Mouse (Mus musculus): ENCODE measurements around the gene Arhgap45. TPM values are rescaled to one million over a fixed set of nuclear protein-coding genes. Genes with fewer than 3 reads are reported as not detected.

The Arhgap45 gene
- 34.2 and 41.9 TPM in 2 replicates for polyA plus RNA-seq (2015; fragmentation: Nextera tagmentation; extraction: Ambion mirVana)

DNA sequence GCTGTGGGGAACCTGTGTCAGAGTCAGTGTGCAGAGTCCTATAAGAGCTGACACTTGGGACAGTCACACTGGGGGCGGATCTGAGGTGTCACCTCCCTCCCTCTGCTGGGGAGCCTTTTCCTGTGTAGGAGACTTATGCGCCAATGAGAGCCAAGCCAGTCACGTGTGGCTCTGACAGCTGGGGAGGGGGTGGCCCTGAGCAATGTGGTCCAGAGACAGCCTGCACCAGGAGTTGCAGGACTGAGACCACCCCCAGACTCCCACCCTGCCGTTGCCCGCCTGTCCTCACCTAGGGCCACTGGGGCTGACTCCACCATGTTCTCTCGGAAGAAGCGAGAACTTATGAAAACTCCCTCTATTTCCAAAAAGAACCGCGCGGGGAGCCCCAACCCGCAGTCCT, at the start of gene Arhgap45:
TSS of gene Arhgap45 (plus strand) at position 143 of the 400 bp plus-strand sequence.

DNA sequence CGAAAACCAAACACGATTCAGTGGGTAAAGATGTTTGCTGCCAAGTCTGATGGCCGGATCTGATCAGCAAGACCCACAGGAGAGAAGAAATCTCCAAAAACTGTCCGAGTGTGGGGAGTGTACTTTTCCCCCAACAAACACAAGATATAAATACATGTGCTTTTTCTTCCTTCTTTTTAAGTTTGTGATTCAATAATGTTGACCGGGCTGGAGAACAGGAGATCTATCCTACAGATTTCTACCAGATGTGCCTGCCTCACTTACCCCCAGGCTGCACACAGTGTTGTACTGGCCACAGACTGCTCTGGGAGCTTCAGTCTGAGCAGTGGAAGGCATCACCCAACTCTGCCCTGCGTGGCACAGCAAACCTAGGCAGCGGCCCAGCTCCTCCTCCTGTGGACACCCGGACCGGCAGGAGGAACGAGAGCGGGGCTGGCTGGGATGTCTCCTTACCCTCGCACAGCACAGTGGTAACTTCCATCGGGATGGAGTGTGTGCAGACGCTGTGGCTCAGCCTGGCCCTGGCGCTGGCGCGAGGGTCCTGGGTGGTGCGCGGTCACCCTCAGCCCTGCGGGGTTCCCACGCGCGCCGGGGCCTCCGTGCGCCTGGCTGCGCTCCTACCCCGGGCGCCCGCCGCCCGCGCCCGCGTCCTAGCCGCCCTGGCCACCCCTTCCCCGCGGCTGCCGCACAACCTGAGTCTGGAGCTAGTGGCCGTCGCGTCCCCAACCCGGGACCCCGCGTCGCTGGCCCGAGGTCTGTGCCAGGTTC, 45.9 kb upstream of the Arhgap45 start, which contains the start of gene Grin3b:
TSS of gene Grin3b (plus strand) at position 301 of the 768 bp plus-strand sequence.

DNA sequence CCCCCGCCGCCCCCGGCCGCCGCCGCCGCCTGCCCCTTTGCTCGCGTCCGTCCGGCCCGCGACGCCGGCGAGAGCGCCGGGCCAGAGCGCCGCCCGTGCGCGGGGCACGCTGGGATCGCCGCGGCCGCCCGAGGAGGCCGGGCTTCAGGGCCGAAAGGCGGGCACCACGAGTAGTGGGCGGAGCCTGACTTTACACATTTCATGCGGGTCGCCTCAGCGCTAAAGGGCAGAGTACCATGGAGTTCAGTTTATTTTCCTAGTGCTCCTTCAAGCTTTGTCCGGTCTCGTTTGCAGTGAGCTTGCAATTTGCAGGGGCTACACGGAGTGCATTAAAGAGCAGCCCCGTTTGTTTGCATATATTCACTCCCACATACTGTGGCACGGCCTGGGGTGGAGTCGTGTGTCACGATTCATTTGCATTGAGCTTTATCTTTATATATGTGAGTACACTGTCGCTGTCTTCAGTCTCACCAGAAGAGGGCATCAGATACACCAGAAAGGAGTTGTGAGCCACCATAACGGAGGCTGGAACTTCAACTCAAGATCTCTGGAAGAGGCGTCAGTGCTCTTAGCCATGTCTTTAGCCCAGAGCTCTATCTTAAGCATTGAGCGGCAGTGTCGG, 32.1 kb upstream of the Arhgap45 start, which contains the start of gene Tmem259:
TSS of gene Tmem259 (minus strand) at position 136 of the 622 bp plus-strand sequence.

DNA sequence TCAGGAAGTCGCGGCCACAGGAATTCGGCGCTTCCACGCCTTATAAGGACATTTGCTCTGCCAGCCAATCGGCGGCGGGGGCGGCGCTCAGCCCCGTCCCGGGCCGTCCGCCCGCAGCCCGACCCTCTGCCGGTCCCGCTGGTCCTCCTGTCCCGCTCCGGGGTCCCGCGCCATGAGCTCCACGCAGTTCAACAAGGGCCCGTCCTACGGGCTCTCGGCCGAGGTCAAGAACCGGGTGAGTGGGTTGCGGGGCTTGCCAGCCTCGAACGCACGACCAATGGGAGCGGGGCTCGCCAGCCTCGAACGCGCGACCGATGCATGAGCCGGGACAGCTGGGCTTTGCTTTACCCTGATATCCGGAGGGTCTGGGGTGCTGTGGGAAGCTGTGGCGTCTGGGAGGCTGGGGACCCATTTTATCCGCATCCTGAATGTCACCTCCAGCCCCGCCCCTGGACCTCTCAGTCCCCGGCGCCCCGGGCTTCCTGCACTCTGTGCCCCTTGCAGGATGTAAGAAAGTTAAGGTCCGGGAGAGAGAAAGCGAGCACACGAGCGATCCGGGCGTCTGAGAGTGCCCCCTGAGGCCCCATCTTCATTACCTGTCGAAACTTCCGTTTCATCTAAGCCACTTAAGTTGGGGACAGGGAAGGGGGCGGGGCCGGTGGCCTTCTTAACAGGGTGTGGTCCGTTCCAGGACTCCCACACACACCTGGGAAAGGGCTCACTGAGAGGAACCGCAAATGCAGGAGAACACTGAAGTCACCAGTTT, 27.8 kb upstream of the Arhgap45 start, which contains the start of gene Cnn2:
TSS of gene Cnn2 (plus strand) at position 79 of the 766 bp plus-strand sequence.

DNA sequence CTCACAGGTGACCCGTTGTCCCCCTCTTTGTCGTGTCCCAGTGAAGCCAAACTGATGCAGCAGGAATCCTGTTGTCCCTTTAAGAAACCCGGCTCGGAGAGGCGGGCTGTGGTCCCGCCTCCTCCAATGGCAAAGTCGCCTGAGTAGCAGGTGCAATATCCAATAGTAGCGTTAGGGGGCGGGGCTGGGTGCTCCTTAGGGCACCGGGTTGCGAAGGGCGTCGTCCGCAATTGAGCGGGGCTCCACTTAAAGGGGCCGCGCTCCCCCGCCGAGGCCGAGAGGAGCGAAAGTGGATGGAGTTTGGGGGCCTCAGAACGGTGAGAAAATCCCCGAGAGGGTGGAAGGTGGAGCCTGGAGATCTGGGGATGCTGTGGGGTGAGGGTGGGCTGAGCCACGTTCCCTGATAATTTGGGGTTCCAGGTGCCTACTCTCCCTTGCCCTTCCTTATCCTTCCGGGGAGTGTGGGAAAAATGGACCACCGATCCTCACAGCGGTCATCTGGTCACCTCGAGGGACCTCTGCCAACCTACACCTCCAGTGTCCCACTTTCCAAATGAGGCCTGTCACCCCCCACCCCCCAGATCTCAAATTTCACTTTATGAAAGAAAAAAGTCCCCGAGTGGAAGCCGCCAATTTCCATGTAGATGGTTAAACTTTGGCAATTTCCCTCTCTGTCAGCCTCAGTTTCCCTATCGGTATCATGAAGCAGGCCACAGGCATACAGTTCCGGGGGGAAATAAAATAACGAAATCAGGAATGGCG, 20.0 kb upstream of the Arhgap45 start, which contains the start of gene Abca7:
TSS of gene Abca7 (plus strand) at position 223 of the 762 bp plus-strand sequence.

DNA sequence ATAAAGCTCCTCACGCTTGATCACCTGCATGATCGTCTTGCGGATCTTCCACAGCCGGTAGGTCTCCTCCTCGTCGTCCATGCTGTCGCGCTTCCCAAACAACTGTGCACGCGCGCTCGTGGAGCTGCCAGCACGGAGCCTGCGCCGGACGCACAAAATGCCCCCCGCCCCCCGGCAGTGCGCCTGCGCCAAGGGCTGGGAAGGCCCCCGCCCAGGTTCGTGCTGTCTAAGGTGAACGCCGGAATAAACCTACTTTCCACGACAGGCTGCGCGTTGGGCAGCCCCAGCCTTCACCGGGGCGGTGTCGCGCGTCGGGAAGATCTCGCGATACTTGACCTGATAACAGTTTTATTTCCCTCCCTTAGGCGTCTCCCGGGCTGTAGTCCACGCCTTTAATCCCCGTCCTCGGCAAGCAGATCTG, 23.1 kb downstream of the Arhgap45 start, which contains the start of gene Polr2e:
TSS of gene Polr2e (minus strand) at position 237 of the 421 bp plus-strand sequence.

DNA sequence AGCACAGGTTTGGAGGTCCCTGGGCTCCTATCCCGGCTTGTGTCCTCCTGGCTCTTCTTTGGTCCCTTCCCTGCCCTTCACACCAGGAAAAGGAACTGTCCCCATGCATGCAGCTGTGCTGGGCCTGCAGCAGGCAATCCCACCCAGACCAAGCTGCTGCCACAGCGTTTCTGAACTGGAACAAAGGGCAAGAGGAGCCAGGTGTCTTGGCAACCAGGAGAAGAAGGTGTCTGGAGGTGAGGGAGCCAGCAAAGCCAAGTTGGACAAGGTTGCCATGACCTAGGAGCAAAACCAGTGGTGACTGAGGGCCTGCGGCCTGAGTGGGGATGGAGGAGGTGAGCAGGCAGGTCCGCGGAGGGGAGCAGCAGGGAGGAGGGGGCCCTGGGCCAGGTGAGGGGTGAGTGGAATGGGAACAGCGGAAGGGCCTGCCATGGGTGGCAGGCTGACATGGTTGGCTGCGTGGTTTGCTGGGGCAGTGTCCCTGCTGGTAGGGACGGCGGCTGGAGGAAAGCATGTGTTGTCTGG, 30.6 kb downstream of the Arhgap45 start, which contains the start of gene Gpx4:
TSS of gene Gpx4 (plus strand) at position 126 of the 525 bp plus-strand sequence.

Other genes starting within 250 kb of the Arhgap45 start
- gene Rnf126, start 249.7 kb upstream of the Arhgap45 start, polyA plus RNA-seq (2015; fragmentation: Nextera tagmentation; extraction: Ambion mirVana) = 41.4 and 42.3 TPM in 2 replicates
- gene Fstl3, start 239.4 kb upstream of the Arhgap45 start, polyA plus RNA-seq (2015; fragmentation: Nextera tagmentation; extraction: Ambion mirVana) = 3.3 and 3.6 TPM in 2 replicates
- 9.3 and 15.0 TPM in 2 replicates for gene Prss57, start 225.7 kb upstream of the Arhgap45 start, polyA plus RNA-seq (2015; fragmentation: Nextera tagmentation; extraction: Ambion mirVana)
- gene Palm, start 223.1 kb upstream of the Arhgap45 start, polyA plus RNA-seq (2015; fragmentation: Nextera tagmentation; extraction: Ambion mirVana) = 16.9 and 22.9 TPM in 2 replicates
- gene Misp, start 195.7 kb upstream of the Arhgap45 start, polyA plus RNA-seq (2015; fragmentation: Nextera tagmentation; extraction: Ambion mirVana) = 0.08 and 0.27 TPM in 2 replicates
- gene Ptbp1, start 162.2 kb upstream of the Arhgap45 start, polyA plus RNA-seq (2015; fragmentation: Nextera tagmentation; extraction: Ambion mirVana) = 131 and 134 TPM in 2 replicates
- 176 and 239 TPM in 2 replicates for gene Prtn3, start 142.2 kb upstream of the Arhgap45 start, polyA plus RNA-seq (2015; fragmentation: Nextera tagmentation; extraction: Ambion mirVana)
- gene Plppr3, start 142.0 kb upstream of the Arhgap45 start, polyA plus RNA-seq (2015; fragmentation: Nextera tagmentation; extraction: Ambion mirVana) = 9.7 and 12.6 TPM in 2 replicates
- 219 and 294 TPM in 2 replicates for gene Elane, start 130.4 kb upstream of the Arhgap45 start, polyA plus RNA-seq (2015; fragmentation: Nextera tagmentation; extraction: Ambion mirVana)
- gene Cfd, start 125.8 kb upstream of the Arhgap45 start, polyA plus RNA-seq (2015; fragmentation: Nextera tagmentation; extraction: Ambion mirVana) = not detected in 2 replicates
- 20.3 and 23.3 TPM in 2 replicates for gene Med16, start 107.7 kb upstream of the Arhgap45 start, polyA plus RNA-seq (2015; fragmentation: Nextera tagmentation; extraction: Ambion mirVana)
- not detected in 2 replicates for gene Gm26602, start 105.8 kb upstream of the Arhgap45 start, polyA plus RNA-seq (2015; fragmentation: Nextera tagmentation; extraction: Ambion mirVana)
- 0.41 and 0.68 TPM in 2 replicates for gene Kiss1r, start 99.7 kb upstream of the Arhgap45 start, polyA plus RNA-seq (2015; fragmentation: Nextera tagmentation; extraction: Ambion mirVana)
- gene R3hdm4, start 95.4 kb upstream of the Arhgap45 start, polyA plus RNA-seq (2015; fragmentation: Nextera tagmentation; extraction: Ambion mirVana) = 107 and 121 TPM in 2 replicates
- 6.2 and 8.2 TPM in 2 replicates for gene Arid3a, start 89.6 kb upstream of the Arhgap45 start, polyA plus RNA-seq (2015; fragmentation: Nextera tagmentation; extraction: Ambion mirVana)
- gene Wdr18, start 56.5 kb upstream of the Arhgap45 start, polyA plus RNA-seq (2015; fragmentation: Nextera tagmentation; extraction: Ambion mirVana) = 64.8 and 66.8 TPM in 2 replicates
- gene Grin3b, start 45.9 kb upstream of the Arhgap45 start, polyA plus RNA-seq (2015; fragmentation: Nextera tagmentation; extraction: Ambion mirVana) = 0.11 TPM in 2 replicates
- gene Tmem259, start 32.3 kb upstream of the Arhgap45 start, polyA plus RNA-seq (2015; fragmentation: Nextera tagmentation; extraction: Ambion mirVana) = 16.8 and 16.9 TPM in 2 replicates
- gene Cnn2, start 28.1 kb upstream of the Arhgap45 start, polyA plus RNA-seq (2015; fragmentation: Nextera tagmentation; extraction: Ambion mirVana) = 98.3 and 121 TPM in 2 replicates
- gene Abca7, start 20.2 kb upstream of the Arhgap45 start, polyA plus RNA-seq (2015; fragmentation: Nextera tagmentation; extraction: Ambion mirVana) = 8.3 and 8.8 TPM in 2 replicates
- 108 and 111 TPM in 2 replicates for gene Polr2e, start 23.1 kb downstream of the Arhgap45 start, polyA plus RNA-seq (2015; fragmentation: Nextera tagmentation; extraction: Ambion mirVana)
- 650 and 699 TPM in 2 replicates for gene Gpx4, start 30.5 kb downstream of the Arhgap45 start, polyA plus RNA-seq (2015; fragmentation: Nextera tagmentation; extraction: Ambion mirVana)
- gene Sbno2, start 88.9 kb downstream of the Arhgap45 start, polyA plus RNA-seq (2015; fragmentation: Nextera tagmentation; extraction: Ambion mirVana) = 15.9 and 16.2 TPM in 2 replicates
- gene Stk11, start 99.2 kb downstream of the Arhgap45 start, polyA plus RNA-seq (2015; fragmentation: Nextera tagmentation; extraction: Ambion mirVana) = 27.2 and 28.1 TPM in 2 replicates
- 340 and 357 TPM in 2 replicates for gene Atp5d, start 122.0 kb downstream of the Arhgap45 start, polyA plus RNA-seq (2015; fragmentation: Nextera tagmentation; extraction: Ambion mirVana)
- 0.64 and 1.0 TPM in 2 replicates for gene Cbarp, start 124.2 kb downstream of the Arhgap45 start, polyA plus RNA-seq (2015; fragmentation: Nextera tagmentation; extraction: Ambion mirVana)
- 6.4 and 8.1 TPM in 2 replicates for gene Midn, start 131.6 kb downstream of the Arhgap45 start, polyA plus RNA-seq (2015; fragmentation: Nextera tagmentation; extraction: Ambion mirVana)
- 139 and 157 TPM in 2 replicates for gene Cirbp, start 149.3 kb downstream of the Arhgap45 start, polyA plus RNA-seq (2015; fragmentation: Nextera tagmentation; extraction: Ambion mirVana)
- 11.0 and 12.5 TPM in 2 replicates for gene 1600002K03Rik, start 156.3 kb downstream of the Arhgap45 start, polyA plus RNA-seq (2015; fragmentation: Nextera tagmentation; extraction: Ambion mirVana)
- 2.0 and 3.0 TPM in 2 replicates for gene Efna2, start 162.8 kb downstream of the Arhgap45 start, polyA plus RNA-seq (2015; fragmentation: Nextera tagmentation; extraction: Ambion mirVana)
- 34.1 and 39.0 TPM in 2 replicates for gene Mum1, start 209.8 kb downstream of the Arhgap45 start, polyA plus RNA-seq (2015; fragmentation: Nextera tagmentation; extraction: Ambion mirVana)
- gene Ndufs7, start 232.5 kb downstream of the Arhgap45 start, polyA plus RNA-seq (2015; fragmentation: Nextera tagmentation; extraction: Ambion mirVana) = 272 and 282 TPM in 2 replicates
- 6.0 and 8.6 TPM in 2 replicates for gene Gamt, start 244.4 kb downstream of the Arhgap45 start, polyA plus RNA-seq (2015; fragmentation: Nextera tagmentation; extraction: Ambion mirVana)
- gene Dazap1, start 244.8 kb downstream of the Arhgap45 start, polyA plus RNA-seq (2015; fragmentation: Nextera tagmentation; extraction: Ambion mirVana) = 45.5 and 45.9 TPM in 2 replicates

Data from spleen, postnatal 0 days (tissue).